Comparison of ENCODE assay signal across 14 mouse cellular contexts in genomic region chr5:46235364-46236067, GRCm38 (mm10).
DNase-seq lines count a peak whose midpoint lies in the region; ATAC-seq lines count a peak whose summit lies in the region.
"Had no signal": no experiment of that assay in that cellular context is flagged by ENCODE, and none has a peak within 500 bp of the region (broad histone marks: within the 10 kb centered on the region; RNA-seq: fewer than 3 reads in every experiment).

No protein-coding gene starts in this region.

- no peaks in the 10 kb centered on the region for H3K27me3 ChIP-seq in midbrain, embryonic 11.5 days (ENCODE audit: control insufficient read depth, insufficient read depth, low read length)
- H3K27me3 ChIP-seq in midbrain, embryonic 10.5 days (ENCODE audit: low read depth, poor library complexity, severe bottlenecking) = no peaks in the 10 kb centered on the region
- H3K27me3 ChIP-seq in forebrain, embryonic 13.5 days = no peaks in the 10 kb centered on the region
- no peaks in the 10 kb centered on the region for H3K27me3 ChIP-seq in hindbrain, embryonic 16.5 days (replicated peaks; ENCODE audit: control insufficient read depth, insufficient read depth, low read length)
- no peaks in the 10 kb centered on the region for H3K27me3 ChIP-seq in neural tube, embryonic 13.5 days
- no peaks in the 10 kb centered on the region for H3K27me3 ChIP-seq in intestine, embryonic 16.5 days (replicated peaks; ENCODE audit: control insufficient read depth, insufficient read depth, low read length)

- 60% methylated on average over 5 of the region's 5 CpGs for WGBS in midbrain, embryonic 11.5 days
- 72% methylated on average over 5 of the region's 5 CpGs for WGBS in midbrain, embryonic 10.5 days
- WGBS in forebrain, embryonic 13.5 days = 52% methylated on average over 5 of the region's 5 CpGs
- WGBS in hindbrain, embryonic 16.5 days = 48% methylated on average over 5 of the region's 5 CpGs
- WGBS in neural tube, embryonic 13.5 days = 58% methylated on average over 5 of the region's 5 CpGs
- 63% methylated on average over 5 of the region's 5 CpGs for WGBS in intestine, embryonic 16.5 days

- H3K4me2 ChIP-seq in midbrain, embryonic 11.5 days = no peak overlapping the region
- no peak overlapping the region for H3K4me2 ChIP-seq in forebrain, embryonic 13.5 days
- no peak overlapping the region for H3K4me2 ChIP-seq in hindbrain, embryonic 16.5 days (ENCODE audit: low read length)
- H3K4me2 ChIP-seq in neural tube, embryonic 13.5 days = no peak overlapping the region
- H3K4me2 ChIP-seq in intestine, embryonic 16.5 days (ENCODE audit: low read depth, low read length) = no peak overlapping the region

- no peaks in the 10 kb centered on the region for H3K4me1 ChIP-seq in midbrain, embryonic 11.5 days (ENCODE audit: control insufficient read depth, insufficient read depth, low read length)
- peaks cover 5% of the 10 kb centered on the region for H3K4me1 ChIP-seq in midbrain, embryonic 10.5 days
- H3K4me1 ChIP-seq in forebrain, embryonic 13.5 days = peaks cover 20% of the 10 kb centered on the region
- H3K4me1 ChIP-seq in hindbrain, embryonic 16.5 days (ENCODE audit: control insufficient read depth, insufficient read depth, low read depth, low read length) = no peaks in the 10 kb centered on the region
- peaks cover 6% of the 10 kb centered on the region; the same call in 1 of the 2 replicates for H3K4me1 ChIP-seq in neural tube, embryonic 13.5 days (replicated peaks)
- no peaks in the 10 kb centered on the region for H3K4me1 ChIP-seq in intestine, embryonic 16.5 days (ENCODE audit: control insufficient read depth, insufficient read depth, low read length)

- DNase-seq in midbrain, embryonic 11.5 days (ENCODE audit: low spot score, missing footprints) = no peak
- no peak for DNase-seq in midbrain, embryonic 10.5 days (ENCODE audit: low spot score)
- DNase-seq in spleen, postnatal 14 days (ENCODE audit: low spot score in 2 of 2) = no peak
- no peak for DNase-seq in thymus, postnatal 4 days
- DNase-seq: adrenal gland, adult 2 months; cerebellum, adult 9-10 months; liver, postnatal 0 days; right cerebral cortex, postnatal 4 days; thymus, adult 18-20 months had no signal

- no peak overlapping the region for H3K4me3 ChIP-seq in midbrain, embryonic 11.5 days (ENCODE audit: low read depth, low read length)
- no peak overlapping the region for H3K4me3 ChIP-seq in midbrain, embryonic 10.5 days
- no peak overlapping the region for H3K4me3 ChIP-seq in forebrain, embryonic 13.5 days
- no peak overlapping the region for H3K4me3 ChIP-seq in hindbrain, embryonic 16.5 days (ENCODE audit: low read length)
- H3K4me3 ChIP-seq in neural tube, embryonic 13.5 days = no peak overlapping the region
- H3K4me3 ChIP-seq in intestine, embryonic 16.5 days (ENCODE audit: low read length) = no peak overlapping the region
- H3K4me3 ChIP-seq: layer of hippocampus, adult 2 months had no signal

- no peaks in the 10 kb centered on the region for H3K9me3 ChIP-seq in midbrain, embryonic 11.5 days (ENCODE audit: control insufficient read depth, low read length)
- H3K9me3 ChIP-seq in midbrain, embryonic 10.5 days (replicated peaks) = no peaks in the 10 kb centered on the region
- H3K9me3 ChIP-seq in forebrain, embryonic 13.5 days (replicated peaks) = no peaks in the 10 kb centered on the region
- H3K9me3 ChIP-seq in hindbrain, embryonic 16.5 days (ENCODE audit: control insufficient read depth, low read length) = no peaks in the 10 kb centered on the region
- no peaks in the 10 kb centered on the region for H3K9me3 ChIP-seq in neural tube, embryonic 13.5 days
- H3K9me3 ChIP-seq in intestine, embryonic 16.5 days (ENCODE audit: control insufficient read depth, low read length) = no peaks in the 10 kb centered on the region

- no peak overlapping the region for H3K9ac ChIP-seq in midbrain, embryonic 11.5 days (ENCODE audit: low read length)
- H3K9ac ChIP-seq in forebrain, embryonic 13.5 days = no peak overlapping the region
- H3K9ac ChIP-seq in hindbrain, embryonic 16.5 days (ENCODE audit: low read depth, low read length) = no peak overlapping the region
- H3K9ac ChIP-seq in neural tube, embryonic 13.5 days = no peak overlapping the region
- no peak overlapping the region for H3K9ac ChIP-seq in intestine, embryonic 16.5 days (ENCODE audit: low read depth, low read length)
- H3K9ac ChIP-seq: liver, postnatal 0 days had no signal

- H3K27ac ChIP-seq in midbrain, embryonic 11.5 days (ENCODE audit: low read depth, low read length) = no peak overlapping the region
- no peak overlapping the region for H3K27ac ChIP-seq in midbrain, embryonic 10.5 days (replicated peaks)
- no peak overlapping the region; the same call in 1 of the 2 replicates for H3K27ac ChIP-seq in forebrain, embryonic 13.5 days
- no peak overlapping the region for H3K27ac ChIP-seq in hindbrain, embryonic 16.5 days (ENCODE audit: low read depth, low read length)
- H3K27ac ChIP-seq in neural tube, embryonic 13.5 days (replicated peaks) = no peak overlapping the region
- H3K27ac ChIP-seq in intestine, embryonic 16.5 days (ENCODE audit: low read length) = no peak overlapping the region
- H3K27ac ChIP-seq: layer of hippocampus, adult 2 months had no signal

- ATAC-seq in midbrain, embryonic 11.5 days (ENCODE audit: low FRiP score) = peak; percentile 84; the same call in 1 of the 2 replicates
- peak; percentile 78 for ATAC-seq in forebrain, embryonic 13.5 days
- ATAC-seq in hindbrain, embryonic 16.5 days = peak; percentile 91
- peak; percentile 63; the same call in 1 of the 2 replicates for ATAC-seq in neural tube, embryonic 13.5 days (ENCODE audit: low read depth)
- no peak for ATAC-seq in intestine, embryonic 16.5 days
- ATAC-seq: liver, postnatal 0 days had no signal

- no peaks in the 10 kb centered on the region for H3K36me3 ChIP-seq in midbrain, embryonic 11.5 days (ENCODE audit: control insufficient read depth, insufficient read depth, low read length)
- H3K36me3 ChIP-seq in midbrain, embryonic 10.5 days = no peaks in the 10 kb centered on the region
- no peaks in the 10 kb centered on the region for H3K36me3 ChIP-seq in forebrain, embryonic 13.5 days (ENCODE audit: poor library complexity, severe bottlenecking)
- no peaks in the 10 kb centered on the region for H3K36me3 ChIP-seq in hindbrain, embryonic 16.5 days (ENCODE audit: control insufficient read depth, insufficient read depth, low read length)
- no peaks in the 10 kb centered on the region for H3K36me3 ChIP-seq in neural tube, embryonic 13.5 days
- no peaks in the 10 kb centered on the region for H3K36me3 ChIP-seq in intestine, embryonic 16.5 days (ENCODE audit: control insufficient read depth, insufficient read depth, low read length)
